Mouse (Mus musculus) bone marrow, adult 2 months (tissue): ENCODE data around the gene Atp6v1g3.

ENCODE experiments used
- CTCF ChIP-seq: fragments of 200-500 bp; IDR thresholded peaks from 2 replicates; pipeline ENCODE4 v1.5.1; 2011; ENCODE audit warnings: low read length, control low read depth; ENCODE audit not compliant: control insufficient read depth, insufficient read depth
- POLR2A ChIP-seq: fragments of 200-500 bp; IDR thresholded peaks from 2 replicates; pipeline ENCODE4 v1.6.1; 2011; ENCODE audit warnings: low read depth, mild to moderate bottlenecking, control low read depth, low read length, borderline replicate concordance; ENCODE audit not compliant: control insufficient read depth

GRCm38 (mm10) chr1:138258758-138259157, 14.8 kb upstream of the Atp6v1g3 start:
- TF ChIP-seq POLR2A (no peak), CTCF (no peak)
